Mouse (Mus musculus) embryonic fibroblast, embryonic 13.5 days (primary cell): ENCODE measurements around the gene Nup133.

Source experiments
- CTCF ChIP-seq: IDR thresholded peaks from 2 replicates; pipeline ENCODE4 v1.5.1; 2011; ENCODE audit warnings: mild to moderate bottlenecking, control low read depth, low read length, moderate library complexity, borderline replicate concordance; ENCODE audit not compliant: insufficient read depth
- POLR2A ChIP-seq: IDR thresholded peaks from 2 replicates; pipeline ENCODE4 v1.6.1; 2011; ENCODE audit warnings: low read depth, mild to moderate bottlenecking, control low read depth, low read length, moderate library complexity

DNA sequence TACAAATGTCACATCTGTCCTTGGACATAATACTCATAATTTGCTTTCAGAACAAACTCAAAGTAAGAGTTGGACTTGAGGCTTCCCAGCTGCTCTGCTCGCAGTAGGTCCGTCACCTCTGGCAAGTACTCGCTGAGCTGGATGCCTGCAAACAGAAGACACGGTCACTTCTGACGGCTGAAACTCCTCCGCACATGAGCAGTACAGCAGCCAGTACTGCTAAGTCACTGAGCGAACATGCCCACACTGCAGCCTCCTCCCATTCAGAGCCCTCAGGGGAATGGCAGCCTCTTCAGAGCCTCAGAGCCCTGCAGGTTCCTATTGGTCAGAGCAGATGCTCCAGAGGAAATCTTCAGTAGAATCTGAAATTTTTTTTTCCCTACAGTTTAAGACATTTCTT lies 49.7 kb downstream of the Nup133 start:
- TF ChIP-seq CTCF (no peak), POLR2A (no peak)
